ENCODE assay signal across 8 mouse cellular contexts in genomic region chr17:29094310-29095181, GRCm38 (mm10). TPM values are rescaled to one million over a fixed set of nuclear protein-coding genes. Genes with fewer than 3 reads are reported as not detected.
DNase-seq lines count a peak whose midpoint lies in the region; ATAC-seq and TF ChIP-seq lines count a peak whose summit lies in the region.

No protein-coding gene starts in this region.

- peak overlapping the region; percentile 70 for H3K9ac ChIP-seq in hindbrain, embryonic 15.5 days
- H3K9ac ChIP-seq in limb, embryonic 12.5 days (replicated peaks) = peak overlapping the region; percentile 60
- H3K9ac ChIP-seq in midbrain, embryonic 15.5 days = peak overlapping the region; percentile 67

- peaks cover 23% of the 10 kb centered on the region for H3K4me1 ChIP-seq in hindbrain, embryonic 15.5 days (replicated peaks)
- peaks cover 21% of the 10 kb centered on the region for H3K4me1 ChIP-seq in limb, embryonic 12.5 days (replicated peaks)
- peaks cover 23% of the 10 kb centered on the region for H3K4me1 ChIP-seq in midbrain, embryonic 15.5 days

- WGBS in hindbrain, embryonic 15.5 days = 1% methylated on average over 58 of the region's 71 CpGs
- under 1% methylated on average over 71 of the region's 71 CpGs for WGBS in limb, embryonic 12.5 days
- under 1% methylated on average over 71 of the region's 71 CpGs for WGBS in midbrain, embryonic 15.5 days

- peaks cover 7% of the 10 kb centered on the region; the same call in 1 of the 2 replicates for H3K27me3 ChIP-seq in hindbrain, embryonic 15.5 days
- H3K27me3 ChIP-seq in limb, embryonic 12.5 days = peaks cover 49% of the 10 kb centered on the region
- H3K27me3 ChIP-seq in midbrain, embryonic 15.5 days (replicated peaks) = peaks cover 22% of the 10 kb centered on the region

- H3K36me3 ChIP-seq in hindbrain, embryonic 15.5 days = peaks cover under 1% of the 10 kb centered on the region; the same call in 1 of the 2 replicates
- no peaks in the 10 kb centered on the region for H3K36me3 ChIP-seq in limb, embryonic 12.5 days
- 0 out of 2 replicates have a peak, but pooled peaks cover 2% of the 10 kb centered on the region for H3K36me3 ChIP-seq in midbrain, embryonic 15.5 days (replicated peaks)

- ATAC-seq in hindbrain, embryonic 15.5 days (ENCODE audit: low FRiP score, low read depth) = peak; percentile 34; the same call in 1 of the 2 replicates
- peak; percentile 27; the same call in 1 of the 2 replicates for ATAC-seq in limb, embryonic 12.5 days (ENCODE audit: insufficient number of reproducible peaks, insufficient read depth, low FRiP score, low TSS enrichment, low read depth)
- ATAC-seq in midbrain, embryonic 15.5 days (replicated peaks) = peak; percentile 67

- H3K27ac ChIP-seq in layer of hippocampus, adult 2 months = peak overlapping the region; percentile 77
- H3K27ac ChIP-seq in gastrocnemius, adult 2 months = peak overlapping the region; percentile 87
- peak overlapping the region; percentile 71 for H3K27ac ChIP-seq in hindbrain, embryonic 15.5 days (replicated peaks)
- H3K27ac ChIP-seq in limb, embryonic 12.5 days = no peak overlapping the region
- peak overlapping the region; percentile 76 for H3K27ac ChIP-seq in midbrain, embryonic 15.5 days

- intact Hi-C loops in gastrocnemius, adult 2 months (cut with DNase I) = loop anchor here (1.0 to 5.0 kb wide), 3 partner anchors 45 to 107 kb away; no protein-coding TSS in a partner anchor

- TF ChIP-seq CTCF in layer of hippocampus, adult 2 months (conservative IDR thresholded peaks at IDR 0.05) = no peak; the same call in 1 of the 2 replicates
- no peak for TF ChIP-seq CTCF in gastrocnemius, adult 2 months (IDR thresholded peaks at IDR 0.05)

- peak overlapping the region; percentile 96 for H3K4me2 ChIP-seq in hindbrain, embryonic 15.5 days
- H3K4me2 ChIP-seq in limb, embryonic 12.5 days = peak overlapping the region; percentile 86
- peak overlapping the region; percentile 92 for H3K4me2 ChIP-seq in midbrain, embryonic 15.5 days

- peak overlapping the region; percentile 60 for H3K4me3 ChIP-seq in layer of hippocampus, adult 2 months
- peak overlapping the region; percentile 75 for H3K4me3 ChIP-seq in gastrocnemius, adult 2 months
- H3K4me3 ChIP-seq in hindbrain, embryonic 15.5 days = peak overlapping the region; percentile 67
- peak overlapping the region; percentile 52 for H3K4me3 ChIP-seq in limb, embryonic 12.5 days (replicated peaks)
- H3K4me3 ChIP-seq in midbrain, embryonic 15.5 days = peak overlapping the region; percentile 54

- DNase-seq in layer of hippocampus, adult 2 months (ENCODE audit: low spot score in 2 of 2) = peak in 1 of 2 experiments; percentile 33
- DNase-seq in layer of hippocampus, postnatal 25 days (ENCODE audit: extremely low spot score in 1 of 2, low spot score in 1 of 2) = no peak
- DNase-seq in cerebellum, postnatal 36 days = peak; percentile 56 to 68
- DNase-seq in gastrocnemius, adult 2 months = peak; percentile 94
- DNase-seq in spleen, postnatal 10 days (ENCODE audit: low spot score in 2 of 2) = peak; percentile 53 to 61

- no peaks in the 10 kb centered on the region for H3K9me3 ChIP-seq in hindbrain, embryonic 15.5 days
- H3K9me3 ChIP-seq in limb, embryonic 12.5 days = no peaks in the 10 kb centered on the region
- H3K9me3 ChIP-seq in midbrain, embryonic 15.5 days = no peaks in the 10 kb centered on the region

RNA-seq across cellular contexts. Expression of gene Cdkn1a, which starts 3.8 kb away (rescaled TPM):
- 10 to 100 TPM in 1 of 2 experiments, 1 to 10 TPM in 1; 8.2 to 14.5 TPM for total RNA-seq in layer of hippocampus, adult 2 months (2021)
- total RNA-seq in layer of hippocampus, postnatal 25 days (2021) = 10 to 100 TPM in 1 of 2 experiments, 1 to 10 TPM in 1; 7.1 to 13.9 TPM
- 100 to 1,000 TPM in 1 of 2 experiments, 10 to 100 TPM in 1; 32.6 to 103 TPM for total RNA-seq in gastrocnemius, adult 2 months (2021)
- 109 and 115 TPM in 2 replicates for polyA plus RNA-seq in hindbrain, embryonic 15.5 days (2015; fragmentation: Nextera tagmentation; extraction: Ambion mirVana)
- 54.1 and 59.9 TPM in 2 replicates for polyA plus RNA-seq in limb, embryonic 12.5 days (2016; fragmentation: Nextera tagmentation; extraction: Ambion mirVana)
- polyA plus RNA-seq in midbrain, embryonic 15.5 days (2015; fragmentation: Nextera tagmentation; extraction: Ambion mirVana) = 97.7 and 99.9 TPM in 2 replicates

RNA-seq across cellular contexts. Expression of gene Rab44, which starts 19.4 kb away (rescaled TPM):
- under 1 TPM in 1 of 2 experiments, not detected in 1; 0.17 TPM for total RNA-seq in layer of hippocampus, adult 2 months (2021)
- under 1 TPM in 1 of 2 experiments, not detected in 1; 0.07 TPM for total RNA-seq in layer of hippocampus, postnatal 25 days (2021)
- total RNA-seq in gastrocnemius, adult 2 months (2021) = under 1 TPM in 1 of 2 experiments, not detected in 1; 0.59 TPM
- 0.09 TPM in 1 of 2 replicates, not detected in the other for polyA plus RNA-seq in hindbrain, embryonic 15.5 days (2015; fragmentation: Nextera tagmentation; extraction: Ambion mirVana)
- 0.14 and 0.26 TPM in 2 replicates for polyA plus RNA-seq in limb, embryonic 12.5 days (2016; fragmentation: Nextera tagmentation; extraction: Ambion mirVana)
- polyA plus RNA-seq in midbrain, embryonic 15.5 days (2015; fragmentation: Nextera tagmentation; extraction: Ambion mirVana) = 0.15 TPM in 1 of 2 replicates, not detected in the other

Comparison
In these comparisons a context has a peak if more than half of its experiments do, and no peak if none do; other contexts are left out.
1. DNase-seq: peak in cerebellum, postnatal 36 days (2 of 2), gastrocnemius, adult 2 months (single experiment) and spleen, postnatal 10 days (2 of 2); none in layer of hippocampus, postnatal 25 days (0 of 2).
2. Peak in every context shown above with its lines, with median percentiles within 50 percentile points of each other: H3K4me3 ChIP-seq, ATAC-seq, H3K4me2 ChIP-seq and H3K9ac ChIP-seq.